Mouse (Mus musculus): ENCODE measurements around the gene Wwox.

- TF ChIP-seq USF1 (IDR thresholded peaks at IDR 0.05; ENCODE audit: low read depth, low read length) (no peak), NELFE (IDR thresholded peaks at IDR 0.05; ENCODE audit: low read depth, low read length) (no peak), POLR2A (IDR thresholded peaks at IDR 0.05; ENCODE audit: low read depth, low read length) (no peak), MYC (IDR thresholded peaks at IDR 0.05; ENCODE audit: low read depth, low read length) (no peak), EP300 (IDR thresholded peaks at IDR 0.05; ENCODE audit: low read length) (no peak), CTCF (conservative IDR thresholded peaks at IDR 0.05 in 1 of 2, IDR thresholded peaks at IDR 0.05 in 1 of 2; ENCODE audit: low read depth in 2 of 2, low read length in 2 of 2) (no peak), CHD2 (IDR thresholded peaks at IDR 0.05; ENCODE audit: low read length) (no peak), USF2 (conservative IDR thresholded peaks at IDR 0.05; ENCODE audit: low read depth, low read length) (no peak), SIN3A (IDR thresholded peaks at IDR 0.05; ENCODE audit: low read length) (no peak)
These were observed 414.3 kb downstream of the Wwox start for GRCm38 (mm10) chr8:114853765-114854164.
